Mouse (Mus musculus): ENCODE data around the gene Utp11. TPM values are rescaled to one million over a fixed set of nuclear protein-coding genes. Genes with fewer than 3 reads are reported as not detected.

Utp11 gene
- polyA plus RNA-seq, 1 experiment = 13.8 TPM

DNA sequence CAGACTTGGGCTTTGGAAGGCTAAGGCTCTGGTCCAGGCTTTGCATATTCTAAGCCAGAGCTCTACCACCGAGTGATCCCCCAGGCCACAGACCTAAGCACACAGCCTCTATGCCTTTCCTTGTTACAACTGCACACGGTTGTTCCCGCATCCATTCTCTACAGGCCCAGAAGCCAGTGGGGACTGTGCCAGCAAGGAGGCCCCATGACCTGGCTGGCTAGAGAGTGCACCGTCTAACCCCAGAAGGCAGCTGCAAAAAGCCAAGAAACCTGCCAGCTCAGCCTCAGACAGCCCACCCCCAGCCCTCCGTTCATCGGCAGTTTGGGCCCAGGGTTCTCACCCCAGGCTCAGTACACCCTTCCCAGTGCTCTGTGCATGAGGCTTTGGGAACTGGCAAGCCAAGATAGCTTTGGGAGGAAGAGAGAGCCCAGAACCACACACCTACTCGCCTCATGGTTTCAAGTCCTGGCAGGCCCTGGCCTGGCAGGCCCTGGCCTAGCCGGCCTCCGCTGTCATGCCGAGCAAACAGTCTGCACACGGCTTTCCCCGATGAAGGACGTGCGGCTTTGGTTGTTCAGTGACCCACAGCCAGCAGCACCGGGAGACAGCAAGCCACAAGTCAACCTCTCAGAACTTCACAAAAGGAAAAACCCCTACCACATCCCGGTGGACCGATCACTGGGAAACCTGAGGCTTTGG, 18.9 kb downstream of the Utp11 start:
- Histone ChIP-seq H3K27me3 (replicated peaks) (peaks cover 43% of the 10 kb centered on the region), H3K4me1 (no peaks in the 10 kb centered on the region; the same call in 1 of the 2 replicates), H3K4me3 (replicated peaks) (no peak overlapping the region), H3K9me3 (no peaks in the 10 kb centered on the region), H3K36me3 (replicated peaks; ENCODE audit: low read length) (peaks cover 52% of the 10 kb centered on the region)
- TF ChIP-seq FLI1 (IDR thresholded peaks at IDR 0.05; ENCODE audit: low read length) = no peak

DNA sequence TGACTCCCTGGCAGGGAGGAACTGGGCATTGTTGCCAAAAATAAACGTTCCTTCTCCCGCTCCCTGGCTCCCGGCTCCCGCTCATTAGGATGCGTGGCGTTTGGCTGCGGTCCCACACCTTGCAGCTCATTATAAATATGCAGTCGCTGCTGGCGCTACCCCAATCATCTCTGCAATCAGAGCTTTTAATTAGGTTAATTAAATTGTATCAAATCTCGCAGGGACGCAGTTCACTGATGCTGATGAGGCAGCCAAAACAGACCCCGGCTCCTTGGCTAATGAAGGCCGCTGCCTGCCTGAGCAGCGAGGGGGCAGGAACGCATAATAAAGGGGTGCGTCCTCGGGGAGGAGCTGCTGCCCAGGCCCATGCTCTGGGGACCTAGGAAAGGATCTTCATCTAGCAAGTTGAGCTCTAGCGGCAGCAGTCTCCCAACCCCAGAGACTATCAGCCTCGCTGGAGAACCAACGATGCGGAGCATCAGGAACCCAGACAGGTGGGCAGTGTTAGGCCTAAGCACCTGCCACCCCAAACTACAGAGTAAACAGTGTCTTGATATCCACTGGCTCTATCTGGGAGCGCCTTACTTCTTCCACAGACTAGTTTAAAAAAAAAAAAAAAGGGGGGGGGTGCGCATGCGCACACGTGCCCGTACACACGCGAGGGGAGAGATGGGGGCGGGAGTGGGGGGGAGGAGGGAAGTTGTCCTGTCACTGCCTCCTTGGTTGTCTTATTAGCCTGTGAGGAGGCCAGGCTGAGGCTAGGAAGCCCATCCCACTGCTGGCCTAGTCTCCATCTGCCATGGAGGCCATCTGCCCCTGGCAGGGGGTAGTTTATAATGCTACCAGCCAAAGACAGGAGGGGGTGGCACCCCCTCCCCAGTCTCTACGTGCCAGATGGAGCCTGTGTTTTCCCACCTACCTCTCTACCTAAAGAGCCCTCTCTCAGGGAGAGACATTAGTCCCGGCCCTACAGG, 20.8 kb downstream of the Utp11 start:
- TF ChIP-seq GATA1 (IDR thresholded peaks at IDR 0.05; ENCODE audit: borderline replicate concordance, low read length) (no peak), FLI1 (IDR thresholded peaks at IDR 0.05; ENCODE audit: low read length) (no peak)
- H3K27me3 ChIP-seq (replicated peaks) = peaks cover 62% of the 10 kb centered on the region
- no peak overlapping the region for H3K4me3 ChIP-seq (replicated peaks)
- H3K9me3 ChIP-seq = no peaks in the 10 kb centered on the region
- no peaks in the 10 kb centered on the region; the same call in 1 of the 2 replicates for H3K4me1 ChIP-seq
- peaks cover 33% of the 10 kb centered on the region for H3K36me3 ChIP-seq (replicated peaks; ENCODE audit: low read length)

DNA sequence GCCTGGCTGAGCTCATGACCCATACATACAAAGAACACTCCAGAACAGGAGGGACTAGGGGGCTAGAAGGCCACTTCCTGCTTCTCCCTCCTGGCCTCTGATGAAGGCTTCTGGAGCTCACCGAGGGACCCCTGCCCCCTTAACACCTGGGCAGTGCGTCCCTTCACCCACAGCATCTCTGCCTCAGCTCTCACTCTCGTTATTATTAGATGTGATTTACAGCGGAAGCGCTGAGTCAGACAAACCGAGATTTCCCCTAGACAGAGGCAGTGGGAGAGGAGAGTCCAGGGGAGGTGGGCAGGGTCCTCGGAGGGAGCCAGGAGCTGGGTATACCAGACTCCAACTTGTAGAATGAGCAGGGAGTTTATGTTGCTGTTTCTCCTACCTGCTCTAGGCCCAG, 21.8 kb downstream of the Utp11 start:
- Histone ChIP-seq H3K36me3 (replicated peaks; ENCODE audit: low read length) (peaks cover 23% of the 10 kb centered on the region), H3K9me3 (no peaks in the 10 kb centered on the region), H3K4me1 (no peaks in the 10 kb centered on the region; the same call in 1 of the 2 replicates), H3K27me3 (replicated peaks) (peaks cover 72% of the 10 kb centered on the region), H3K4me3 (replicated peaks) (no peak overlapping the region)
- no peak for TF ChIP-seq GATA1 (IDR thresholded peaks at IDR 0.05; ENCODE audit: borderline replicate concordance, low read length)
- TF ChIP-seq FLI1 (IDR thresholded peaks at IDR 0.05; ENCODE audit: low read length) = no peak

DNA sequence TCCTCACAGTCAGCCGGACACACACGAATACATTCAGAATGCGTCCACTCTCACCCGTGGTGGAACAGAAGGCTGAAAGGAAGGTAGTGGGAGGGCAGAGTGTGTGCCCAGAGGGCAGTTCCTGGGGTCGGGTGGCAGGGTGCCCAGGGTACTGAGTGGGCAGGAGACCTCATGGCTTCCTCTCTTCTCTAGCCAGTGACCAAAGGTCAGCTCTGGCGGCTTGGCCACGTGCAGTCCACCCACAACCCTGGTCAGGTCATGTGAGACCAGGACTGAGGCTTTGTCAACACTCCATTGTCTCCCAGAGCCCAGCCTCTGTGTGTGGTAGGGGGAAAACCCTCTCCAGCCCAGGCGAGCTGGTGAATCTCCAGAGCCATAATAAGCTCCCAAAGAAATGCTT, 23.2 kb downstream of the Utp11 start:
- Histone ChIP-seq H3K9me3 (no peaks in the 10 kb centered on the region), H3K4me1 (no peaks in the 10 kb centered on the region; the same call in 1 of the 2 replicates), H3K4me3 (replicated peaks) (no peak overlapping the region), H3K36me3 (replicated peaks; ENCODE audit: low read length) (peaks cover 9% of the 10 kb centered on the region), H3K27me3 (replicated peaks) (peaks cover 85% of the 10 kb centered on the region)
- TF ChIP-seq GATA1 (IDR thresholded peaks at IDR 0.05; ENCODE audit: borderline replicate concordance, low read length) (no peak), FLI1 (IDR thresholded peaks at IDR 0.05; ENCODE audit: low read length) (no peak)

DNA sequence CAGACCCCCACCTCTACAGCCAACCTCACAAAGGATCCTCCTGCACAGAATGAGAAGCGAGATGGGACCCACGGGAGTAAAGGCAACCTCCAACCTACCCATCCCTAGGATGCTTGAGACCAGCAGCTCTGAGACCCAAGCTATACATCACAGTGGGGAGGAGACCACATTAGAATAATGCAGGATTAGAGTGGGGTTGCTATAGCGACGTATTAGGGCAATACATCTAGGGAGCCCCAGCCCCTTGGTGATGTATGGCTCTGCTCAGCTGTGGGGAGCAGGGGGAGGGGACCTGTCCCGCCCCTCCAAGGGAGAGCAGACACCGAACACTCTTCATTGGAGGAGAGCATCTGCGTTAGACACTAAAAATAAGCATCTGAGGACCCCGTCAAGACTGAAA, 25.3 kb downstream of the Utp11 start:
- Histone ChIP-seq H3K27me3 (replicated peaks) (peaks cover 96% of the 10 kb centered on the region), H3K9me3 (no peaks in the 10 kb centered on the region), H3K4me3 (replicated peaks) (no peak overlapping the region), H3K36me3 (replicated peaks; ENCODE audit: low read length) (no peaks in the 10 kb centered on the region), H3K4me1 (no peaks in the 10 kb centered on the region; the same call in 1 of the 2 replicates)
- no peak for TF ChIP-seq GATA1 (IDR thresholded peaks at IDR 0.05; ENCODE audit: borderline replicate concordance, low read length)
- TF ChIP-seq FLI1 (IDR thresholded peaks at IDR 0.05; ENCODE audit: low read length) = no peak

DNA sequence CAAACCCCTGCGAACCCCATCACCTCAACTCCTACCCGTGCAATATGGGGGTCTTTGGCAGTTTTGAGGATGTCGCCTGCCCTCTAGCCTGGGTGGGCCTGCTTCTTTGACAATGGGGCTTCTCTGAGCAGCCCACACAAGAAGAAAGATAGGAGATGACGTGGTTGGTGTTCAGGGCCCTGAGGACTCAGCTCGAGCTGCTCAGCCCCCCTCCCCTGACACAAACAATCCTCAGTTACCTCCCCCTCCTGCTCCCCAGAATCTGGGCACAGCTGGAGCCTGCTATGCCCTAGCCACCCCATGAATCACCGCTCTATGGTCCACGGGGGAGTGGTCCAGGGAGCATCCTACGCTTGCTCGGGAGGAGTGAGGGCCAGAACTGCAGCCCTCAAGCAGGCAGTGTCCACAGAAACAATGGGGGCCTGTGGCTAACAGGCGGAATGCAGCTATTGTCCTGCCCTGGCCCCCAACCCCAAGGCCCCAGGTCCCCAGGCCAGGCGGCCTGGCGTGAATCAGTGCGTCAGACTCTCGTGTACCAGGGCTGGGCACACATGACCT, 25.8 kb downstream of the Utp11 start:
- H3K27me3 ChIP-seq (replicated peaks) = peaks cover 96% of the 10 kb centered on the region
- H3K36me3 ChIP-seq (replicated peaks; ENCODE audit: low read length) = no peaks in the 10 kb centered on the region
- no peak overlapping the region for H3K4me3 ChIP-seq (replicated peaks)
- H3K4me1 ChIP-seq = no peaks in the 10 kb centered on the region; the same call in 1 of the 2 replicates
- TF ChIP-seq FLI1 (IDR thresholded peaks at IDR 0.05; ENCODE audit: low read length) = no peak
- TF ChIP-seq GATA1 (IDR thresholded peaks at IDR 0.05; ENCODE audit: borderline replicate concordance, low read length) = no peak
- no peaks in the 10 kb centered on the region for H3K9me3 ChIP-seq

DNA sequence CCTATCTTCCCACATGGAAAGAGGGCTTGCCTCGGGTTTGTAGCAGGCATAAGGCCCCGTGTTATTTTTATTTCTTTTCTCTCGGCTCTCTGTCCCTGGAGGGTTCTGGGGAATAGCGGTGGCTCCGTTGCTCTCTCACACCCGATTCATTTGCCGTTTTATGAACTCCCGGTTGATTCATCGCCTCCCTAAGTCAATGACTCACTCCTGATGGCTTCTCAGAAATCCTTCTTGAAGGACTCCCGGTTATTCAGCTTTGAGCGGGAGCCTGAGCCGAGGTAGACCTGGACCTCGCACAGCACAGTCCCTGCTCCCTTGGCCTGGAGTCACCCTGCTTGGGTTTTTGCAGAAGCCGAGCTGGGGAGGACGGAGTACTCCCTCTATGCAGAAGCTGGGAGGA, 28.8 kb downstream of the Utp11 start:
- TF ChIP-seq FLI1 (IDR thresholded peaks at IDR 0.05; ENCODE audit: low read length) (no peak), GATA1 (IDR thresholded peaks at IDR 0.05; ENCODE audit: borderline replicate concordance, low read length) (no peak)
- Histone ChIP-seq H3K27me3 (replicated peaks) (peaks cover 96% of the 10 kb centered on the region), H3K36me3 (replicated peaks; ENCODE audit: low read length) (no peaks in the 10 kb centered on the region), H3K4me3 (replicated peaks) (no peak overlapping the region), H3K4me1 (peaks cover 4% of the 10 kb centered on the region), H3K9me3 (no peaks in the 10 kb centered on the region)

DNA sequence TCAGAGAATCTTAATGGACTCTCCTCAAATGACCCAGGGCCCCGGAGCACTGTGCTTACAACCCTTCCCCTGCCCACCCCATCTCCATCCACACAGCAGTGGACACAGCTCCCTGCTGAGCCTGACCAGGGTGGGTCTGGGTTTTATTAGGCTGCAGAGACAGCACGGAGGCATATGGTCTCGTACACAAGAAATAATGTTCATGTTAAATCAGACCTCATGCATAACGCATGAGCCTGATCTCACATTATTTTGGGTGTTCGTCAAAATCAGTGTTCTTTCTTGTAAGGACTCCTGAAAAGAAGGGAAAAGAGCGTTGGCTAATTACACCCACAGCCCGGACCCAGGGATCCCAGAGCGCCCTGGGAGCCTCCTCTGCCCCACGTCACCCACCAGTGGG, 29.2 kb downstream of the Utp11 start:
- Histone ChIP-seq H3K27me3 (replicated peaks) (peaks cover 96% of the 10 kb centered on the region), H3K9me3 (no peaks in the 10 kb centered on the region), H3K4me1 (peaks cover 7% of the 10 kb centered on the region), H3K36me3 (replicated peaks; ENCODE audit: low read length) (no peaks in the 10 kb centered on the region), H3K4me3 (replicated peaks) (no peak overlapping the region)
- no peak for TF ChIP-seq GATA1 (IDR thresholded peaks at IDR 0.05; ENCODE audit: borderline replicate concordance, low read length)

DNA sequence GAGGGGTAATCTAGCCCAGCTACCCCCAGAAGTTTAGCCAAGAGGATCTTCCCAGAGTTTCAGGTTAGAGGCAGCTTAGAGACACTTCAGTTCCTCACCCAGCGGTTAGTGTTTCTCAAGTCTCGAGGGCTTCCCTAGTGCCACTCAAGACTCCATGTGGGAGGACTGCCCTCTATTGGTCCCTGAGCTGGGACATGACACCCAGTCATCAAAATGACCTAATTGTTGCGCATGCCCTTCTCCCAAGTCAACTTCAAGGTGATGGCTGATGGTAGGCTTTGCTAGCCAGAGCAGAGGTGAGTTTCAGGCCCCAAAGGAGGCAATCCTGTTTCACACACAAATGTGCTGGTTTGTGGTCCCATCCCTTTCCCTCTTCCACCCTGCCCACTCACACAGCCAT, 30.4 kb downstream of the Utp11 start:
- H3K27me3 ChIP-seq (replicated peaks) = peaks cover 96% of the 10 kb centered on the region

More for the DNA sequence above, 30.4 kb downstream of the Utp11 start:
- H3K9me3 ChIP-seq = no peaks in the 10 kb centered on the region
- no peak for TF ChIP-seq GATA1 (IDR thresholded peaks at IDR 0.05; ENCODE audit: borderline replicate concordance, low read length)
- TF ChIP-seq FLI1 (IDR thresholded peaks at IDR 0.05; ENCODE audit: low read length) = no peak
- H3K4me1 ChIP-seq = peaks cover 17% of the 10 kb centered on the region
- no peak overlapping the region for H3K4me3 ChIP-seq (replicated peaks)
- no peaks in the 10 kb centered on the region for H3K36me3 ChIP-seq (replicated peaks; ENCODE audit: low read length)
